8 mouse cellular contexts compared by ENCODE assay signal in the genomic region with DNA sequence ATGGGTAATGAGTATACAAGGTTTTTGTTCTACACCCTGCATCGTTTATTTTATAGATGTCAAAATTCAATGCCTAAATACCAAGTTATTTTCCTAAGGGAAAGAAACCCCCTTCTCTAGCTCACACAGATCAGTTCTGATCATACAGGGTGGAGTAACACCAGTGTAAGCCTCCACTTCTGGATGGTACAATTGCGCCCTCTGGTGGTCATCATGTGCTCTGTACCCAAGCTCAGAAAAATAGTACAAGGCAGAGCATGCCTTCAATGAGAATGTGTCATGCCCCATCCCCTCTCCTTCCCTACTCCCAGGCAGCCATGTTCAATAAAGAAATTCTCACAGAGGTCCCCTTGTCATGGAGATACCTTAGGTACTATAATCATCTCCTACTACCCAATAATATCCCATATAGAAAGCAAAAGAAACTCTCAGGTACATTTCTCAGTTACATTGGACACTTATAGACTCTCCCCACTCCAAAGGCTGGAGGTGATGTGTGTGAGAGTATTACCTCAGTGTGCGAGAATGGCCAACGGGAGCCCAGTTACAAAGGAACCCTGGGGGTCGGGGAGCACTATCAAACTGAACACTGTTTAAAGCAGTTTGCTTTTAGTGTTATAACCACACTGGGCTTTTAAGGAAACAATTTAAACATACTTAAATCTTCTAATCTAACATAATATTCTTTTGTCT. TPM values are rescaled to one million over a fixed set of nuclear protein-coding genes. Genes with fewer than 3 reads are reported as not detected.
DNase-seq lines count a peak whose midpoint lies in the region; TF ChIP-seq lines count a peak whose summit lies in the region.

No protein-coding gene starts in this region.

- H3K27ac ChIP-seq in thymus, adult 2 months (ENCODE audit: control insufficient read depth, insufficient read depth, low read length): no peak overlapping the region

- WGBS in thymus, adult 2 months: 38% methylated on average over 5 of the region's 5 CpGs

- TF ChIP-seq CTCF in thymus, adult 2 months (IDR thresholded peaks at IDR 0.05; ENCODE audit: borderline replicate concordance, control insufficient read depth, extremely low read depth, insufficient read depth, low read length, poor library complexity): no peak

- H3K4me3 ChIP-seq in thymus, adult 2 months (ENCODE audit: control insufficient read depth, insufficient read depth, low read length): no peak overlapping the region

- TF ChIP-seq POLR2A in thymus, adult 2 months (IDR thresholded peaks at IDR 0.05; ENCODE audit: control insufficient read depth, extremely low read depth, insufficient read depth, low read length, poor library complexity): no peak

- DNase-seq in thymus, adult 2 months: peak; percentile 68
- DNase-seq in thymus, adult 18-20 months: no peak
- DNase-seq in cerebellum, postnatal 36 days: peak; percentile 79 to 84
- DNase-seq in frontal cortex, postnatal 36 days (ENCODE audit: low spot score in 2 of 2): peak; percentile 62 to 75
- DNase-seq in hindlimb bud, embryonic 11.5 days (ENCODE audit: extremely low spot score, low read depth, low spot score): peak; percentile 79
- peak; percentile 28 for DNase-seq in left cerebral cortex, adult 11 months (ENCODE audit: low spot score)
- peak; percentile 75 for DNase-seq in lung, postnatal 25 days (ENCODE audit: low spot score)
- peak; percentile 78 for DNase-seq in right cerebral cortex, postnatal 14 days

- no peaks in the 10 kb centered on the region for H3K27me3 ChIP-seq in thymus, adult 2 months (ENCODE audit: control insufficient read depth, insufficient read depth, low read length)

- H3K36me3 ChIP-seq in thymus, adult 2 months (ENCODE audit: control insufficient read depth, insufficient read depth, low read length): no peaks in the 10 kb centered on the region

- no peaks in the 10 kb centered on the region for H3K4me1 ChIP-seq in thymus, adult 2 months (replicated peaks; ENCODE audit: control insufficient read depth, insufficient read depth, low read length)

RNA-seq across cellular contexts. Expression of a gene that starts 47.2 kb away (rescaled TPM):
- polyA plus RNA-seq in thymus, adult 2 months (2012; rRNA removed): 18.3 and 21.8 TPM in 2 replicates

Comparison
In these comparisons a context has a peak if more than half of its experiments do, and no peak if none do; other contexts are left out.
1. DNase-seq: peak in thymus, adult 2 months (single experiment), cerebellum, postnatal 36 days (2 of 2), frontal cortex, postnatal 36 days (2 of 2), hindlimb bud, embryonic 11.5 days (single experiment), left cerebral cortex, adult 11 months (single experiment), lung, postnatal 25 days (single experiment) and right cerebral cortex, postnatal 14 days (single experiment); none in thymus, adult 18-20 months (0 of 2).